In genomic region chr6:51958992-51959391, GRCm38 (mm10) we compare ENCODE assay signal across 23 mouse cellular contexts. TPM values are rescaled to one million over a fixed set of nuclear protein-coding genes. Genes with fewer than 3 reads are reported as not detected.
DNase-seq lines count a peak whose midpoint lies in the region; ATAC-seq and TF ChIP-seq lines count a peak whose summit lies in the region.
"Had no signal": no experiment of that assay in that cellular context is flagged by ENCODE, and none has a peak within 500 bp of the region (broad histone marks: within the 10 kb centered on the region; RNA-seq: fewer than 3 reads in every experiment).

No protein-coding gene starts in this region.

- 51% methylated on average over 4 of the region's 4 CpGs for WGBS in heart, embryonic 10.5 days
- WGBS in liver, adult 2 months, result 62% methylated on average over 4 of the region's 4 CpGs
- WGBS in liver, postnatal 0 days (ENCODE audit: insufficient replicate concordance), result 27% methylated on average over 4 of the region's 4 CpGs

- H3K4me1 ChIP-seq in heart, embryonic 10.5 days, result peaks cover 4% of the 10 kb centered on the region; the same call in 1 of the 2 replicates
- H3K4me1 ChIP-seq in liver, adult 2 months (ENCODE audit: control insufficient read depth, insufficient read depth, low read length), result no peaks in the 10 kb centered on the region; the same call in 1 of the 2 replicates
- 0 out of 2 replicates have a peak, but pooled peaks cover 4% of the 10 kb centered on the region for H3K4me1 ChIP-seq in liver, postnatal 0 days (ENCODE audit: insufficient read depth)
- H3K4me1 ChIP-seq: embryonic facial prominence, embryonic 12.5 days; forebrain, embryonic 13.5 days; hindbrain, embryonic 10.5 days; midbrain, embryonic 13.5 days had no signal

- no peak overlapping the region for H3K9ac ChIP-seq in liver, adult 2 months (ENCODE audit: low read depth, low read length)
- H3K9ac ChIP-seq in liver, postnatal 0 days (replicated peaks), result no peak overlapping the region
- H3K9ac ChIP-seq: embryonic facial prominence, embryonic 12.5 days; forebrain, embryonic 13.5 days; midbrain, embryonic 13.5 days; neural tube, embryonic 12.5 days had no signal

- no peaks in the 10 kb centered on the region for H3K27me3 ChIP-seq in heart, embryonic 10.5 days (ENCODE audit: insufficient read depth, poor library complexity, severe bottlenecking)
- H3K27me3 ChIP-seq in liver, adult 2 months (ENCODE audit: control insufficient read depth, insufficient read depth, low read length), result no peaks in the 10 kb centered on the region
- no peaks in the 10 kb centered on the region for H3K27me3 ChIP-seq in liver, postnatal 0 days (ENCODE audit: insufficient read depth, low read length)
- H3K27me3 ChIP-seq: embryonic facial prominence, embryonic 12.5 days; forebrain, embryonic 13.5 days; midbrain, embryonic 13.5 days; neural tube, embryonic 12.5 days had no signal

- H3K79me2 ChIP-seq in liver, adult 2 months (ENCODE audit: control insufficient read depth, insufficient read depth, low read length), result no peaks in the 10 kb centered on the region

- TF ChIP-seq POLR2A in liver, adult 2 months (IDR thresholded peaks at IDR 0.05; ENCODE audit: extremely low read depth, insufficient read depth, low read length), result no peak

- DNase-seq in heart, postnatal 4 days, result peak; percentile 4
- DNase-seq in heart, embryonic 10.5 days (ENCODE audit: low spot score), result no peak
- DNase-seq in liver, adult 2 months (ENCODE audit: extremely low read depth, low read depth, low spot score), result peak; percentile 53
- DNase-seq in liver, postnatal 0 days, result no peak
- peak; percentile 10 for DNase-seq in MN1 (ENCODE audit: low spot score)
- DNase-seq in lung, postnatal 14 days, result peak; percentile 24
- no peak for DNase-seq in cerebellum, postnatal 4 days (ENCODE audit: low spot score in 2 of 2)
- no peak for DNase-seq in layer of hippocampus, adult 2 months (ENCODE audit: low spot score in 2 of 2)
- DNase-seq: adrenal gland, postnatal 14 days; cerebellum, adult 11-12 months; cerebellum, postnatal 14 days; gastrocnemius, postnatal 10 days; left cerebral cortex, postnatal 4 days; liver had no signal

- no peaks in the 10 kb centered on the region for H3K9me3 ChIP-seq in heart, embryonic 10.5 days
- no peaks in the 10 kb centered on the region for H3K9me3 ChIP-seq in liver, postnatal 0 days (ENCODE audit: low read length)
- H3K9me3 ChIP-seq: embryonic facial prominence, embryonic 12.5 days; forebrain, embryonic 13.5 days; hindbrain, embryonic 10.5 days; midbrain, embryonic 13.5 days; neural tube, embryonic 12.5 days had no signal

- TF ChIP-seq CTCF in liver, adult 2 months (IDR thresholded peaks at IDR 0.05; ENCODE audit: low read depth, low read length), result no peak
- no peak for TF ChIP-seq CTCF in liver, postnatal 0 days (IDR thresholded peaks at IDR 0.05; ENCODE audit: low read depth)
- no peak for TF ChIP-seq CTCF in layer of hippocampus, adult 2 months (conservative IDR thresholded peaks at IDR 0.05)

- H3K4me3 ChIP-seq in heart, embryonic 10.5 days, result no peak overlapping the region
- H3K4me3 ChIP-seq in liver, adult 2 months (ENCODE audit: insufficient read depth, low read depth, low read length), result no peak overlapping the region
- no peak overlapping the region for H3K4me3 ChIP-seq in liver, postnatal 0 days (ENCODE audit: low read depth, low read length)
- no peak overlapping the region for H3K4me3 ChIP-seq in layer of hippocampus, adult 2 months
- H3K4me3 ChIP-seq: embryonic facial prominence, embryonic 12.5 days; erythroblast, embryonic 14.5 days; forebrain, embryonic 13.5 days; hindbrain, embryonic 10.5 days; midbrain, embryonic 13.5 days; neural tube, embryonic 12.5 days had no signal

- no peak overlapping the region for H3K27ac ChIP-seq in heart, embryonic 10.5 days
- H3K27ac ChIP-seq in liver, adult 2 months (replicated peaks; ENCODE audit: insufficient read depth, low read depth, low read length), result no peak overlapping the region
- no peak overlapping the region for H3K27ac ChIP-seq in liver, postnatal 0 days (ENCODE audit: low read depth)
- no peak overlapping the region for H3K27ac ChIP-seq in layer of hippocampus, adult 2 months
- H3K27ac ChIP-seq: embryonic facial prominence, embryonic 12.5 days; forebrain, embryonic 13.5 days; hindbrain, embryonic 10.5 days; hindbrain, postnatal 0 days; midbrain, embryonic 13.5 days; neural tube, embryonic 12.5 days had no signal

- H3K36me3 ChIP-seq in heart, embryonic 10.5 days, result no peaks in the 10 kb centered on the region
- no peaks in the 10 kb centered on the region for H3K36me3 ChIP-seq in liver, adult 2 months (ENCODE audit: control insufficient read depth, insufficient read depth, low read length)
- H3K36me3 ChIP-seq in liver, postnatal 0 days (replicated peaks; ENCODE audit: insufficient read depth, low read length), result no peaks in the 10 kb centered on the region
- H3K36me3 ChIP-seq: embryonic facial prominence, embryonic 12.5 days; hindbrain, embryonic 10.5 days; midbrain, embryonic 13.5 days; neural tube, embryonic 12.5 days had no signal

- no peak overlapping the region for H3K4me2 ChIP-seq in liver, postnatal 0 days (ENCODE audit: low read depth, low read length)
- H3K4me2 ChIP-seq: embryonic facial prominence, embryonic 12.5 days; forebrain, embryonic 13.5 days; midbrain, embryonic 13.5 days; neural tube, embryonic 12.5 days had no signal

- no peak for ATAC-seq in liver, postnatal 0 days
- ATAC-seq: activated CD4-positive, CD25-positive, alpha-beta regulatory T cell, adult 4 months; forebrain, embryonic 13.5 days; hindbrain, postnatal 0 days; intestine, postnatal 0 days; midbrain, embryonic 13.5 days had no signal

- no peak for TF ChIP-seq EP300 in liver, postnatal 0 days (IDR thresholded peaks at IDR 0.05; ENCODE audit: low read depth)

RNA-seq across cellular contexts. Expression of gene Skap2, which starts 53.4 kb away (rescaled TPM):
- total RNA-seq in heart, postnatal 4 days (2021), result 10 to 100 TPM in 1 of 2 experiments, 1 to 10 TPM in 1; 9.5 to 11.8 TPM
- 11.8 and 26.4 TPM in 2 replicates for polyA plus RNA-seq in heart, embryonic 10.5 days (2016; fragmentation: Nextera tagmentation; extraction: Ambion mirVana)
- 12.8 and 15.6 TPM in 2 replicates for total RNA-seq in liver, adult 2 months (2014; rRNA removed)
- 3.9 and 4.0 TPM in 2 replicates for polyA plus RNA-seq in liver, adult 2 months (2012; rRNA removed)
- polyA plus RNA-seq in liver, postnatal 0 days (2015; fragmentation: Nextera tagmentation; extraction: Ambion mirVana), result 25.1 and 25.3 TPM in 2 replicates
- 10 to 100 TPM; 14.1 to 15.7 TPM for total RNA-seq in layer of hippocampus, adult 2 months (2021)

Comparison
In these comparisons a context has a peak if more than half of its experiments do, and no peak if none do; other contexts are left out.
1. DNase-seq: peak in heart, postnatal 4 days (single experiment), liver, adult 2 months (single experiment), MN1 (single experiment) and lung, postnatal 14 days (single experiment); none in heart, embryonic 10.5 days (single experiment), liver, postnatal 0 days (single experiment), cerebellum, postnatal 4 days (0 of 2) and layer of hippocampus, adult 2 months (0 of 2).